Mouse (Mus musculus) CH12.LX (cell line): ENCODE measurements around the gene Stap2. TPM values are rescaled to one million over a fixed set of nuclear protein-coding genes. Genes with fewer than 3 reads are reported as not detected.

Experiments
- DNase-seq: peaks from one replicate; pipeline ENCODE4 v3.0.0-alpha.2; 2013; ENCODE audit errors: extremely low read depth
- H3K27ac ChIP-seq: 2 replicates; pipeline ENCODE4 v1.5.1; 2012; ENCODE audit warnings: low read depth, mild to moderate bottlenecking, control low read depth, moderate library complexity; ENCODE audit not compliant: insufficient read depth
- H3K27me3 ChIP-seq: replicated peaks from 2 replicates; pipeline ENCODE3; 2012; ENCODE audit warnings: inconsistent platforms
- H3K36me3 ChIP-seq, 2 experiments: replicated peaks in 1 of 2; 2 replicates each; pipeline versions ENCODE3 to v1.6.1; 2012; ENCODE audit warnings: inconsistent platforms in 1 of 2, low read length in 1 of 2, mild to moderate bottlenecking in 1 of 2, mixed read lengths in 1 of 2, moderate library complexity in 1 of 2; ENCODE audit not compliant: control insufficient read depth in 1 of 2, insufficient read depth in 1 of 2
- H3K4me1 ChIP-seq, 2 experiments: 2 replicates each; pipeline ENCODE4 v1.6.1; 2012; ENCODE audit warnings: inconsistent platforms in 1 of 2, moderate library complexity in 1 of 2; ENCODE audit not compliant: insufficient read depth in 2 of 2, control insufficient read depth in 1 of 2
- H3K4me2 ChIP-seq: 2 replicates; pipeline ENCODE4 v1.6.1; 2012; ENCODE audit warnings: low read depth, mild to moderate bottlenecking, control low read depth; ENCODE audit not compliant: poor library complexity, insufficient read depth, severe bottlenecking
- H3K4me3 ChIP-seq, 3 experiments: fragments of 150-350 bp in 1 of 3; sonication (generic) in 1 of 3; replicated peaks in 1 of 3; 2 replicates each; pipeline versions ENCODE3 to v1.5.1; 2011 to 2012; ENCODE audit warnings: low read depth in 2 of 3, low read length in 2 of 3, mild to moderate bottlenecking in 2 of 3, moderate library complexity in 2 of 3, control low read depth in 1 of 3, improper control_type of control experiment in 1 of 3, inconsistent platforms in 1 of 3, mixed read lengths in 1 of 3; ENCODE audit not compliant: poor library complexity in 1 of 3
- H3K79me2 ChIP-seq: replicated peaks from 2 replicates; pipeline ENCODE4 v1.6.1; 2012; ENCODE audit warnings: mild to moderate bottlenecking, moderate library complexity; ENCODE audit not compliant: control insufficient read depth, poor library complexity, insufficient read depth, severe bottlenecking; ENCODE audit errors: extremely low read depth
- H3K9ac ChIP-seq: 2 replicates; pipeline ENCODE4 v1.6.1; 2012; ENCODE audit warnings: low read depth, mild to moderate bottlenecking, control low read depth, moderate library complexity; ENCODE audit not compliant: insufficient read depth
- H3K9me3 ChIP-seq: replicated peaks from 2 replicates; pipeline ENCODE3; 2012; ENCODE audit warnings: low read length, inconsistent platforms, mixed read lengths
- BHLHE40 ChIP-seq: IDR thresholded peaks from 2 replicates; pipeline ENCODE4 v1.6.1; 2011; ENCODE audit warnings: mild to moderate bottlenecking, low read depth, low read length, improper control_type of control experiment
- CHD1 ChIP-seq: IDR thresholded peaks from 2 replicates; pipeline ENCODE4 v1.6.1; 2012; ENCODE audit warnings: low read depth, low read length, improper control_type of control experiment, inconsistent platforms
- CHD2 ChIP-seq: IDR thresholded peaks from 2 replicates; pipeline ENCODE4 v1.6.1; 2011; ENCODE audit warnings: low read length, improper control_type of control experiment
- CTCF ChIP-seq, 2 experiments: IDR thresholded peaks in 1 of 2; conservative IDR thresholded peaks in 1 of 2; 2 replicates each; pipeline ENCODE4 v1.5.1; 2011 to 2012; ENCODE audit warnings: low read depth in 2 of 2, low read length in 2 of 2, improper control_type of control experiment in 1 of 2, inconsistent platforms in 1 of 2, mild to moderate bottlenecking in 1 of 2, moderate library complexity in 1 of 2
- EP300 ChIP-seq: IDR thresholded peaks from 2 replicates; pipeline ENCODE4 v1.6.1; 2011; ENCODE audit warnings: low read length, improper control_type of control experiment
- GABPA ChIP-seq: IDR thresholded peaks from 2 replicates; pipeline ENCODE4 v1.6.1; 2012; ENCODE audit warnings: low read depth, low read length, improper control_type of control experiment, inconsistent platforms; ENCODE audit not compliant: insufficient replicate concordance
- IRF4 ChIP-seq: IDR thresholded peaks from 2 replicates; pipeline ENCODE4 v1.6.1; 2014; ENCODE audit warnings: low read depth, mild to moderate bottlenecking, inconsistent platforms, low read length, improper control_type of control experiment
- JUN ChIP-seq: IDR thresholded peaks from 2 replicates; pipeline ENCODE4 v1.6.1; 2011; ENCODE audit warnings: low read depth, mild to moderate bottlenecking, low read length, improper control_type of control experiment, moderate library complexity; ENCODE audit not compliant: insufficient read depth
- KAT2A ChIP-seq: IDR thresholded peaks from 2 replicates; pipeline ENCODE4 v1.6.1; 2012; ENCODE audit warnings: low read length, improper control_type of control experiment, inconsistent platforms; ENCODE audit not compliant: insufficient replicate concordance
- MAFK ChIP-seq: IDR thresholded peaks from 2 replicates; pipeline ENCODE4 v1.6.1; 2011; ENCODE audit warnings: low read length, improper control_type of control experiment; ENCODE audit not compliant: insufficient replicate concordance
- MAX ChIP-seq: IDR thresholded peaks from 2 replicates; pipeline ENCODE4 v1.6.1; 2011; ENCODE audit warnings: low read length, improper control_type of control experiment
- MYC ChIP-seq: IDR thresholded peaks from 2 replicates; pipeline ENCODE4 v1.6.1; 2011; ENCODE audit warnings: low read depth, mild to moderate bottlenecking, improper control_type of control experiment, low read length
- NRF1 ChIP-seq: IDR thresholded peaks from 2 replicates; pipeline ENCODE4 v1.6.1; 2014; ENCODE audit warnings: low read depth, mild to moderate bottlenecking, inconsistent platforms, low read length, improper control_type of control experiment, moderate library complexity
- PAX5 ChIP-seq: IDR thresholded peaks from 2 replicates; pipeline ENCODE4 v1.6.1; 2012; ENCODE audit warnings: low read length, inconsistent platforms, mixed read lengths
- POLR2A ChIP-seq: IDR thresholded peaks from 2 replicates; pipeline ENCODE4 v1.6.1; 2011; ENCODE audit warnings: low read depth, mild to moderate bottlenecking, improper control_type of control experiment, low read length
- RAD21 ChIP-seq: IDR thresholded peaks from 2 replicates; pipeline ENCODE4 v1.6.1; 2011; ENCODE audit warnings: low read depth, mild to moderate bottlenecking, low read length, improper control_type of control experiment, moderate library complexity
- SIN3A ChIP-seq: IDR thresholded peaks from 2 replicates; pipeline ENCODE4 v1.6.1; 2012; ENCODE audit warnings: low read length, improper control_type of control experiment, inconsistent platforms
- SMC3 ChIP-seq: IDR thresholded peaks from 2 replicates; pipeline ENCODE4 v1.6.1; 2011; ENCODE audit warnings: low read depth, low read length, improper control_type of control experiment
- TBP ChIP-seq: conservative IDR thresholded peaks from 2 replicates; pipeline ENCODE4 v1.6.1; 2011; ENCODE audit warnings: low read depth, low read length, improper control_type of control experiment
- UBTF ChIP-seq: IDR thresholded peaks from 2 replicates; pipeline ENCODE4 v1.6.1; 2012; ENCODE audit warnings: low read depth, mild to moderate bottlenecking, inconsistent platforms, low read length, improper control_type of control experiment, moderate library complexity
- USF1 ChIP-seq: IDR thresholded peaks from 2 replicates; pipeline ENCODE4 v1.6.1; 2014; ENCODE audit warnings: low read depth, mild to moderate bottlenecking, inconsistent platforms, low read length, improper control_type of control experiment
- ZMIZ1 ChIP-seq: IDR thresholded peaks from 2 replicates; pipeline ENCODE4 v1.6.1; 2012; ENCODE audit warnings: low read depth, mild to moderate bottlenecking, inconsistent platforms, low read length, improper control_type of control experiment
- ZNF384 ChIP-seq: IDR thresholded peaks from 2 replicates; pipeline ENCODE4 v1.6.1; 2012; ENCODE audit warnings: low read depth, low read length, improper control_type of control experiment, inconsistent platforms
- dilution Hi-C: fragments of 300-500 bp; cut with MboI; formaldehyde crosslinking; loops from 2 replicates; pipeline ENCODE4 v1.14.3; 2020; ENCODE audit warnings: low sequenced_read_pairs; ENCODE audit not compliant: extremely low pct_unique_long_range_greater_than_20kb, extremely low pct_ligation_motif_present
- in situ Hi-C: fragments of 300-500 bp; cut with MboI; formaldehyde crosslinking; loops from 3 replicates; pipeline ENCODE4 v1.14.3; 2019; ENCODE audit warnings: low sequenced_read_pairs, low pct_ligation_motif_present, low pct_unique_long_range_greater_than_20kb, mixed read lengths
- polyA plus RNA-seq: library from polyadenylated mRNA; unstranded; fragments of >175 nt; gene quantifications from 2 replicates; pipeline ENCODE4 v1.2.1, GENCODE M21; 2012; ENCODE audit warnings: low read depth; ENCODE audit not compliant: insufficient read length
- total RNA-seq, 2 experiments: library from RNA; depleted of rRNA; stranded (reverse); fragments of 300-350 nt in 1 of 2; fragments of >200 nt in 1 of 2; gene quantifications; 2 replicates each; pipeline ENCODE4 v1.2.3; 2012 to 2014

The Stap2 gene
- total and polyA plus RNA-seq, 3 experiments, result 0.51 to 3.2 (median 0.52) TPM

DNA sequence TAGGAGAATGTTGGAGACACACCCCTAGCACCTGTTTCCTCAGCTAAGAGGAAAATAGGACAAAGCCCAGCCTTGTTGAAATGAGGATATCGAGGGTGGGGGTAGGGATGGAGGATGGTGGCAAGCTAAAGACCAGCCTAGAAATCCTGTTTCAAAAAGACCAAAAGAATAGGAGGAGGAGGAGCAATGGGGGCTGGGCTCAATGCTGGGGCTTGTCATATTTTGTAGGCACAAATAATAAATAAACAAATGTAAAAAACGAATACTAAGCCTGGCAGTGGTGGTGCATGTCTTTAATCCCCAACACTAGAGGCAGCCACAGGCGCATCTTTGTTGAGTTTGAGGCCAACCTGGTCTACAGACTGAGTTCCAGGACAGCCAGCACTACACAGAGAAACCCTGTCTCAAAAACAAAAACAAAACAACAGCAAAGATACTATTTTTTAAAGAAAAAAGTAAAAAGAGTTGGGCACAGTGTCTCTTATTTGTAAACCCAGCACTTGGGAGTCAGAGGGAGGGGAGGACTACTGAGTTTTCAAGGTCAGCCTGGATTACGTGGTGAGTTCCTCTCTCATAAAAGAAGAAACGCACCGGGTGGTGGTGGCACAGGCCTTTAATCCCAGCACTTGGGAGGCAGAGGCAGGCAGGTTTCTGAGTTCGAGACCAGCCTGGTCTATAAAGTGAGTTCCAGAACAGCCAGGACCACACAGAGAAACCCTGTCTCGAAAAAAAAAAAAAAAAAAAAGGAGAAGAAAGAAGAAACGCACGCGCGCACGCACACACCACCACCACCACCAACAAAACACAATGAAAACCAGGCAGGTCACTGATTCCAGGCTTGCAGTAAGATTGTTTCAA, 47.4 kb downstream of the Stap2 start:
- H3K79me2 ChIP-seq, result peaks cover 36% of the 10 kb centered on the region
- peak overlapping the region; percentile 89; the same call in 1 of the 2 replicates for H3K27ac ChIP-seq
- peak overlapping the region; percentile 69 for H3K9ac ChIP-seq
- in situ Hi-C loops (loop anchor here (10.0 kb wide), 1 partner anchor 63 kb away; the partner anchor contains the start of gene Zfp959), dilution Hi-C loops (no loop called here)
- peak overlapping the region; percentile 91 for H3K4me2 ChIP-seq
- TF ChIP-seq CHD2 (no peak), ZNF384 (peak; percentile 70), MAFK (no peak), USF1 (no peak)
- peaks cover 31 to 60% of the 10 kb centered on the region in 2 experiments for H3K4me1 ChIP-seq
- peak overlapping the region; percentile 45 to 59 (median 59) for H3K4me3 ChIP-seq
- H3K27me3 ChIP-seq, result no peaks in the 10 kb centered on the region
- peaks cover 47 to 62% of the 10 kb centered on the region in 2 experiments for H3K36me3 ChIP-seq
- DNase-seq, result no peak
- H3K9me3 ChIP-seq, result no peaks in the 10 kb centered on the region

DNA sequence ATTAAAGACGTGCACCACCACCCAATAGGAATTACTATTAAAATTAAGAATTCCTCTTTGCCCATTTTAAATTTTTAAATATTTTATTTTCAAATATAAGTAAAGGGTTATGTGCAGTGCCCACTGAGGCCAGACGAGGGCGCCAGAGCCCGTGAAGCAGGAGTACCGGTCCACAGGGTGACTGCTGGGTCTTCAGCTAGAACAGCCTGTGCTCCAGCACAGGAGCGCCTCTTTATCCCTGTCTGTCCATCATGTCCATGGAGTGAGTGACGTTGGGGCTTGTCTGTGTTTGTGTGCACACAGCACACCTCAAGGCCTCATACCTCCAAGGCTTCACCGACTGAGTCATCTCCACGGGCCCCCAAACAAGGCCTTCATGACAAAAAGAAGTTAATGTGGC, 48.2 kb downstream of the Stap2 start:
- H3K4me3 ChIP-seq, result no peak overlapping the region

More for the DNA sequence above, 48.2 kb downstream of the Stap2 start:
- TF ChIP-seq IRF4 (no peak), NRF1 (no peak), JUN (no peak), MAFK (no peak), USF1 (no peak), SIN3A (no peak), SMC3 (peak; percentile 55), KAT2A (no peak), ZMIZ1 (no peak), POLR2A (0 out of 2 replicates have a peak, but pooled peaks have one; percentile 27), PAX5 (no peak), CHD1 (no peak), CTCF (conservative IDR thresholded peaks at IDR 0.05 in 1 of 2, IDR thresholded peaks at IDR 0.05 in 1 of 2; ENCODE audit: low read depth in 2 of 2, low read length in 2 of 2) (peak; percentile 68 to 80), RAD21 (peak; percentile 73), BHLHE40 (no peak), TBP (no peak), GABPA (no peak), UBTF (no peak), MYC (no peak), EP300 (no peak), MAX (no peak)
- no peak overlapping the region for H3K27ac ChIP-seq
- no peaks in the 10 kb centered on the region for H3K9me3 ChIP-seq
- H3K36me3 ChIP-seq, result peaks cover 44 to 56% of the 10 kb centered on the region in 2 experiments
- H3K4me2 ChIP-seq, result peak overlapping the region; percentile 19; the same call in 1 of the 2 replicates
- dilution Hi-C loops, result no loop called here
- H3K9ac ChIP-seq, result no peak overlapping the region
- H3K4me1 ChIP-seq, result peaks cover 31 to 62% of the 10 kb centered on the region in 2 experiments
- H3K79me2 ChIP-seq, result peaks cover 36% of the 10 kb centered on the region
- peak; percentile 60 for DNase-seq
- no peaks in the 10 kb centered on the region for H3K27me3 ChIP-seq
- in situ Hi-C loops, result loop anchor here (10.0 kb wide), 1 partner anchor 62 kb away; the partner anchor contains the start of gene Zfp959
